Mouse (Mus musculus): Measurements from ENCODE around the gene Treml2. TPM values are rescaled to one million over a fixed set of nuclear protein-coding genes. Genes with fewer than 3 reads are reported as not detected.

Gene Treml2
- 0.25 TPM in 2 replicates for polyA plus RNA-seq (2012; rRNA removed)

GRCm38 (mm10) chr17:48299203-48299602 is at the start of gene Treml2:
Treml2 (plus strand) TSS chr17:48299498.
- H3K27ac ChIP-seq (ENCODE audit: insufficient read depth, low read length) = no peak within 1 kb of the TSS
- no peaks in the 10 kb centered on the region for H3K4me1 ChIP-seq (ENCODE audit: control insufficient read depth, insufficient read depth, low read length)
- no peak within 1 kb of the TSS for H3K4me3 ChIP-seq (replicated peaks; ENCODE audit: insufficient read depth, low read depth, low read length)
- DNase-seq = no peak
- 36% methylated on average over 3 of the region's 4 CpGs for WGBS
- TF ChIP-seq POLR2A (IDR thresholded peaks at IDR 0.05; ENCODE audit: borderline replicate concordance, insufficient read depth, low read length) (no peak), CTCF (IDR thresholded peaks at IDR 0.05; ENCODE audit: borderline replicate concordance, insufficient read depth, low read depth, low read length) (no peak)
- no peaks in the 10 kb centered on the region for H3K27me3 ChIP-seq (ENCODE audit: control insufficient read depth, insufficient read depth, low read length)

DNA sequence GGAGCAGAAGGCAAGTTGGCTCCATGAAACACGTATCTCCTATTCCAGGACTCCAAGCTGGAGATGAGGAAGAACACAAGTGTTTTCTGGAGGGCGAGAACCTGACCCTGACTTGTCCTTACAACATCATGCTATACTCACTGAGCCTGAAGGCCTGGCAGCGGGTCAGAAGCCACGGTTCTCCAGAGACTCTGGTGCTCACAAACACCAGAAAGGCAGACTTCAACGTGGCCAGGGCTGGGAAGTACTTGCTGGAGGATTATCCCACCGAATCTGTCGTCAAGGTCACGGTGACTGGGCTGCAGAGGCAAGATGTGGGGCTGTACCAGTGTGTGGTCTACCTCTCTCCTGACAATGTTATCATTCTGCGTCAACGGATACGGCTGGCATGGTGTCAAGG is 49.8 kb upstream of the Treml2 start:
- no peak overlapping the region for H3K4me3 ChIP-seq (replicated peaks; ENCODE audit: insufficient read depth, low read depth, low read length)
- no peaks in the 10 kb centered on the region for H3K27me3 ChIP-seq (ENCODE audit: control insufficient read depth, insufficient read depth, low read length)
- no peak for DNase-seq
- H3K27ac ChIP-seq (ENCODE audit: insufficient read depth, low read length) = no peak overlapping the region
- no peaks in the 10 kb centered on the region for H3K4me1 ChIP-seq (ENCODE audit: control insufficient read depth, insufficient read depth, low read length)
- TF ChIP-seq POLR2A (IDR thresholded peaks at IDR 0.05; ENCODE audit: borderline replicate concordance, insufficient read depth, low read length) (no peak), CTCF (IDR thresholded peaks at IDR 0.05; ENCODE audit: borderline replicate concordance, insufficient read depth, low read depth, low read length) (no peak)
- WGBS = 75% methylated on average over 11 of the region's 11 CpGs

GRCm38 (mm10) chr17:48250631-48251030 is 48.7 kb upstream of the Treml2 start:
- Histone ChIP-seq H3K27me3 (ENCODE audit: control insufficient read depth, insufficient read depth, low read length) (no peaks in the 10 kb centered on the region), H3K27ac (ENCODE audit: insufficient read depth, low read length) (no peak overlapping the region), H3K4me3 (replicated peaks; ENCODE audit: insufficient read depth, low read depth, low read length) (no peak overlapping the region), H3K4me1 (ENCODE audit: control insufficient read depth, insufficient read depth, low read length) (no peaks in the 10 kb centered on the region)
- no peak for DNase-seq
- 91% methylated on average over 7 of the region's 7 CpGs for WGBS
- no peak for TF ChIP-seq CTCF (IDR thresholded peaks at IDR 0.05; ENCODE audit: borderline replicate concordance, insufficient read depth, low read depth, low read length)
- TF ChIP-seq POLR2A (IDR thresholded peaks at IDR 0.05; ENCODE audit: borderline replicate concordance, insufficient read depth, low read length) = no peak

DNA sequence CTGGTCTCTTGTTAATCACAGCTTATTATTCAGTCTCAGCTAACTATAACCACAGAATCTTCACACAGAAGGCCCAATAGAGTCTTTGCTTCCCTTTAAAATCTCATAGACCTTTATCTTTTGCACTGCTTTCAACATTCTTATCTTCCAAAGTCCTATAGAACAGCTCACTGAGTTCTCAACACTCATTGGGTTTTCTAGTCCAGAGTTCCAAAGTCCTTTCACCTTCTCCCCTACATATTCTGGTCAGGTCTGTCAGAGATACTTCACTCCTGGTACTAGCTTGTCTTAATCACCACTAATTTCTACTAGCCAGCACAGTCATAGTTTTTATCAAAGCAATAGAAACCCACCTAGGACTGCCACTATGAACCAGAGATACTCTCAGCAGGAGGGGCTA is 42.7 kb upstream of the Treml2 start:
- H3K4me1 ChIP-seq (ENCODE audit: control insufficient read depth, insufficient read depth, low read length) = no peaks in the 10 kb centered on the region
- no peak overlapping the region for H3K4me3 ChIP-seq (replicated peaks; ENCODE audit: insufficient read depth, low read depth, low read length)
- no peak for TF ChIP-seq CTCF (IDR thresholded peaks at IDR 0.05; ENCODE audit: borderline replicate concordance, insufficient read depth, low read depth, low read length)
- no peak for TF ChIP-seq POLR2A (IDR thresholded peaks at IDR 0.05; ENCODE audit: borderline replicate concordance, insufficient read depth, low read length)
- H3K27ac ChIP-seq (ENCODE audit: insufficient read depth, low read length) = no peak overlapping the region
- no peaks in the 10 kb centered on the region; the same call in 1 of the 2 replicates for H3K27me3 ChIP-seq (ENCODE audit: control insufficient read depth, insufficient read depth, low read length)
- DNase-seq = no peak

GRCm38 (mm10) chr17:48261868-48262267 is 37.4 kb upstream of the Treml2 start:
- no peak for DNase-seq
- Histone ChIP-seq H3K4me1 (ENCODE audit: control insufficient read depth, insufficient read depth, low read length) (no peaks in the 10 kb centered on the region), H3K27ac (ENCODE audit: insufficient read depth, low read length) (no peak overlapping the region), H3K4me3 (replicated peaks; ENCODE audit: insufficient read depth, low read depth, low read length) (no peak overlapping the region), H3K27me3 (ENCODE audit: control insufficient read depth, insufficient read depth, low read length) (no peaks in the 10 kb centered on the region)
- no peak for TF ChIP-seq CTCF (IDR thresholded peaks at IDR 0.05; ENCODE audit: borderline replicate concordance, insufficient read depth, low read depth, low read length)
- TF ChIP-seq POLR2A (IDR thresholded peaks at IDR 0.05; ENCODE audit: borderline replicate concordance, insufficient read depth, low read length) = no peak
- WGBS = 72% methylated on average over 2 of the region's 2 CpGs

- DNase-seq = no peak
- H3K27ac ChIP-seq (ENCODE audit: insufficient read depth, low read length) = no peak within 1 kb of the TSS
- WGBS = 80% methylated on average over 3 of the region's 3 CpGs
- H3K4me1 ChIP-seq (ENCODE audit: control insufficient read depth, insufficient read depth, low read length) = no peaks in the 10 kb centered on the region
- TF ChIP-seq CTCF (IDR thresholded peaks at IDR 0.05; ENCODE audit: borderline replicate concordance, insufficient read depth, low read depth, low read length) (no peak), POLR2A (IDR thresholded peaks at IDR 0.05; ENCODE audit: borderline replicate concordance, insufficient read depth, low read length) (no peak)
- no peaks in the 10 kb centered on the region for H3K27me3 ChIP-seq (ENCODE audit: control insufficient read depth, insufficient read depth, low read length)
- H3K4me3 ChIP-seq (replicated peaks; ENCODE audit: insufficient read depth, low read depth, low read length) = no peak within 1 kb of the TSS
These were observed 35.4 kb upstream of the Treml2 start, which contains the start of gene Treml4 for GRCm38 (mm10) chr17:48263741-48264362. Treml4 (plus strand) TSS chr17:48264295.

DNA sequence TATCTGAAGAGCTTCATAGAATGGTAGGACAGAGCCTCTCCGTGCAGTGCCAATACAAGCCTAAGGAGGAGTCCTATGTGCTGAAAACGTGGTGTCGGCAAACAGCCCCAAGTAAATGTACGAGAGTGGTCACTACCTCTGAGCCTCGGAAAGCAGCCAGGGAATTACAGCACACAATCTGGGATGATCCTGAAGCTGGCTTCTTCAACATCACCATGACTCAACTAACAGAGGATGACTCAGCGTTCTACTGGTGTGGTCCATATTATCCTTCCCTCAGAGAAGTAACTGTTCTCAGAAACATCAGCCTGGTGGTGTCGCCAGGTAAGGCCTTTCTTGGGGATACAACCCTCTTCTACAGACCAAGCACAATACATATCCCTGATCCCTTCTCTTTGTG is 34.6 kb upstream of the Treml2 start:
- Histone ChIP-seq H3K4me3 (replicated peaks; ENCODE audit: insufficient read depth, low read depth, low read length) (no peak overlapping the region), H3K4me1 (ENCODE audit: control insufficient read depth, insufficient read depth, low read length) (no peaks in the 10 kb centered on the region), H3K27ac (ENCODE audit: insufficient read depth, low read length) (no peak overlapping the region), H3K27me3 (ENCODE audit: control insufficient read depth, insufficient read depth, low read length) (no peaks in the 10 kb centered on the region)
- no peak for TF ChIP-seq CTCF (IDR thresholded peaks at IDR 0.05; ENCODE audit: borderline replicate concordance, insufficient read depth, low read depth, low read length)
- TF ChIP-seq POLR2A (IDR thresholded peaks at IDR 0.05; ENCODE audit: borderline replicate concordance, insufficient read depth, low read length) = no peak
- no peak for DNase-seq
- WGBS = 92% methylated on average over 7 of the region's 7 CpGs

- H3K4me1 ChIP-seq (ENCODE audit: control insufficient read depth, insufficient read depth, low read length) = no peaks in the 10 kb centered on the region
- DNase-seq = no peak
- H3K4me3 ChIP-seq (replicated peaks; ENCODE audit: insufficient read depth, low read depth, low read length) = no peak overlapping the region
- H3K27ac ChIP-seq (ENCODE audit: insufficient read depth, low read length) = no peak overlapping the region
- TF ChIP-seq POLR2A (IDR thresholded peaks at IDR 0.05; ENCODE audit: borderline replicate concordance, insufficient read depth, low read length) (no peak), CTCF (IDR thresholded peaks at IDR 0.05; ENCODE audit: borderline replicate concordance, insufficient read depth, low read depth, low read length) (no peak)
- no peaks in the 10 kb centered on the region for H3K27me3 ChIP-seq (ENCODE audit: control insufficient read depth, insufficient read depth, low read length)
- 34% methylated on average over 2 of the region's 2 CpGs for WGBS
These were observed 33.2 kb upstream of the Treml2 start for GRCm38 (mm10) chr17:48266138-48266537.
